Mouse (Mus musculus) stomach, embryonic 16.5 days (tissue): ENCODE measurements around the gene Abca17. TPM values are rescaled to one million over a fixed set of nuclear protein-coding genes. Genes with fewer than 3 reads are reported as not detected.

Source experiments
- ATAC-seq: fragments of 200-750 bp; cut with Nextera tagmentation; 2 replicates; pipeline ENCODE4 v1.8.0; 2017; ENCODE audit warnings: moderate number of reproducible peaks, moderate TSS enrichment; ENCODE audit not compliant: insufficient read depth, low FRiP score
- H3K27ac ChIP-seq: fragments of 300-500 bp; sonication (generic); 2 replicates; pipeline ENCODE4 v1.5.1; 2014; ENCODE audit warnings: low read length
- H3K27me3 ChIP-seq: fragments of 300-500 bp; sonication (generic); 2 replicates; pipeline ENCODE4 v1.6.1; 2014; ENCODE audit warnings: low read length, control low read depth, mixed read lengths; ENCODE audit not compliant: control insufficient read depth, insufficient read depth
- H3K36me3 ChIP-seq: fragments of 300-500 bp; sonication (generic); 2 replicates; pipeline ENCODE4 v1.6.1; 2014; ENCODE audit warnings: low read length; ENCODE audit not compliant: control insufficient read depth, insufficient read depth
- H3K4me1 ChIP-seq: fragments of 300-500 bp; sonication (generic); 2 replicates; pipeline ENCODE4 v1.6.1; 2014; ENCODE audit warnings: low read length, control low read depth, mixed read lengths; ENCODE audit not compliant: control insufficient read depth, insufficient read depth
- H3K4me2 ChIP-seq: fragments of 300-500 bp; sonication (generic); 2 replicates; pipeline ENCODE4 v1.6.1; 2014; ENCODE audit warnings: low read depth, low read length, mixed read lengths
- H3K4me3 ChIP-seq: fragments of 300-500 bp; sonication (generic); replicated peaks from 2 replicates; pipeline ENCODE4 v1.5.1; 2014; ENCODE audit warnings: mild to moderate bottlenecking, low read length
- H3K9ac ChIP-seq: fragments of 300-500 bp; sonication (generic); 2 replicates; pipeline ENCODE4 v1.6.1; 2014; ENCODE audit warnings: low read length
- H3K9me3 ChIP-seq: fragments of 300-500 bp; sonication (generic); replicated peaks from 2 replicates; pipeline ENCODE4 v1.6.1; 2016; ENCODE audit warnings: low read length, control low read depth; ENCODE audit not compliant: control insufficient read depth
- WGBS: fragments of 180-500 bp; shearing (Covaris S2); extraction: QIAGEN DNeasy Blood & Tissue Kit; methylation state at CpG from one replicate; pipeline ENCODE4 v1.1.7; 2014; 5-methylcytosine and 5-hydroxymethylcytosine counted together
- polyA plus RNA-seq: library from polyadenylated mRNA; unstranded; fragments of >200 nt; fragmentation: Nextera tagmentation; extraction: Ambion mirVana; gene quantifications from 2 replicates; pipeline ENCODE4 v1.2.1, GENCODE M21; 2015

The Abca17 gene
- polyA plus RNA-seq, 1 experiment from 2014 or later: not detected

GRCm38 (mm10) chr17:24243311-24243969 lies 107.4 kb downstream of the Abca17 start:
- Histone ChIP-seq H3K4me1 (no peaks in the 10 kb centered on the region), H3K27me3 (no peaks in the 10 kb centered on the region), H3K4me3 (no peak overlapping the region), H3K9me3 (no peaks in the 10 kb centered on the region; the same call in 1 of the 2 replicates), H3K4me2 (no peak overlapping the region), H3K9ac (no peak overlapping the region), H3K36me3 (peaks cover 41% of the 10 kb centered on the region), H3K27ac (no peak overlapping the region)
- WGBS: 82% methylated on average over 4 of the region's 4 CpGs
- ATAC-seq: no peak

DNA sequence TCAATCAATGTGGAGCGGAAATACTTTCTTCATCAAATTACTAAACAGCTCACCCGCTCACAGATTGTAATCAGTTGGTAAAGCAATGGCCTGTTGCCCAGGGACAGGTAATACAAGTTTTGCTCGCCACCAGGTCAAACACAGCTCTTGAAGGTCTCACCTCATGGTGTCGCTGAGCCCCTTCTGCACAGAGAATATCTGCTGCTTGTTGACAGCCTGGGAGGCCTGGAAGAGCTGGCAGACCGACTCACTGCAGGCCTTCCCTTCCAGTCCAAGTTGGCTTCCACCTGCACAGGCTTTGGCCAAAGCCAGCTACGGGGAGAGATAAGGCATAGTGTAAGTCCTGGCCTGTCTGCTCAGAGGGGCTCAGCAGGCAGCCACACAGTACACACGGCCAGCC lies 113.9 kb downstream of the Abca17 start:
- no peak overlapping the region for H3K4me3 ChIP-seq
- H3K4me1 ChIP-seq: no peaks in the 10 kb centered on the region
- WGBS: 96% methylated on average over 7 of the region's 7 CpGs
- H3K36me3 ChIP-seq: peaks cover 32% of the 10 kb centered on the region
- no peak overlapping the region for H3K9ac ChIP-seq
- no peaks in the 10 kb centered on the region for H3K27me3 ChIP-seq
- ATAC-seq: no peak
- H3K4me2 ChIP-seq: no peak overlapping the region
- no peaks in the 10 kb centered on the region for H3K9me3 ChIP-seq
- no peak overlapping the region for H3K27ac ChIP-seq

DNA sequence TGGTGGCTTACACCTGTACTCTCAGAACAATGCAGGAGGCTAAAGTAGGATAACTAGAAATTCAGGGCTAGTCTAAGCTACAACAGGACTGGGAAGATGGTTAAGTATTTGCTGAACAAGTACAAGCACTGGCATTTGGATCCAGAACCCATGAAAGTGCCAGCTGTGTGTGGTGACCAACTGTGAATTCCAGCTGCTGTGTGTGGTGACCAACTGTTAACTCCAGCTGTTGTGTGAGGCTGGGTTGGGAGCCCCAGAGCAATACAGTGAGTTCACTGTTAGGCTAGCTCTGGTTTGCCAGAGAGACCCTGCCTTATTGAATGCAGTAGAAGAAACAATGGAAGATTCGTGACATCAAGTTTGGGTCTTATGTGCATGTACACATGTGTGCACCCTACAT lies 114.4 kb downstream of the Abca17 start:
- Histone ChIP-seq H3K4me2 (no peak overlapping the region), H3K4me3 (no peak overlapping the region), H3K36me3 (peaks cover 33% of the 10 kb centered on the region), H3K27ac (no peak overlapping the region), H3K4me1 (no peaks in the 10 kb centered on the region), H3K27me3 (no peaks in the 10 kb centered on the region), H3K9ac (no peak overlapping the region), H3K9me3 (no peaks in the 10 kb centered on the region)
- no peak for ATAC-seq
- WGBS: 96% methylated on average over 1 of the region's 1 CpGs

- WGBS: 85% methylated on average over 7 of the region's 7 CpGs
- no peak overlapping the region for H3K27ac ChIP-seq
- H3K4me2 ChIP-seq: no peak overlapping the region
- H3K4me3 ChIP-seq: no peak overlapping the region
- H3K36me3 ChIP-seq: peaks cover 27% of the 10 kb centered on the region
- no peaks in the 10 kb centered on the region for H3K9me3 ChIP-seq
- H3K9ac ChIP-seq: no peak overlapping the region
- H3K4me1 ChIP-seq: no peaks in the 10 kb centered on the region
- no peak for ATAC-seq
- H3K27me3 ChIP-seq: no peaks in the 10 kb centered on the region
These were observed 122.9 kb downstream of the Abca17 start for GRCm38 (mm10) chr17:24227941-24228340.

- H3K4me3 ChIP-seq: no peak overlapping the region
- H3K36me3 ChIP-seq: peaks cover 22% of the 10 kb centered on the region
- no peak overlapping the region for H3K27ac ChIP-seq
- ATAC-seq: no peak
- H3K4me2 ChIP-seq: no peak overlapping the region
- no peaks in the 10 kb centered on the region for H3K4me1 ChIP-seq
- no peaks in the 10 kb centered on the region for H3K9me3 ChIP-seq
- no peak overlapping the region for H3K9ac ChIP-seq
- WGBS: 92% methylated on average over 8 of the region's 8 CpGs
- H3K27me3 ChIP-seq: no peaks in the 10 kb centered on the region
These were observed 124.1 kb downstream of the Abca17 start for GRCm38 (mm10) chr17:24226721-24227120.

DNA sequence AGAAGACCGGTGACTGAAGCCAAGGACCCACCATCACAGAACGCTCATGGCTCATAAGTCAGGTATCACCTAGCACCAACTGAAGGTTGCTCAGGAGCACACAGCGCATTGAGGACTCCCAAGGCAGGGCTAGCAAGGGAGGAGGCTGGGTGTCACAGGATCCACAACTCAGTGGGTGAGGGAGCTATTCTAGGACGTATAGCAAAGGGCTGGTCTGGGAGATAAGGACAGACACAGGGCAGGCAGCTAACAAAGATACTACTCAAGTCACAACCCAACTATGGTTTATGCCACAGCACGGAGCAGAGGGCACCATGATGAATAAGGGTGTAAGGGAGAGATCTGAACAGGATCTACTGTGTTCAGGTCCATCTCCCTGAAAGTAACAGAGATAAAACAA lies 125.0 kb downstream of the Abca17 start:
- Histone ChIP-seq H3K36me3 (peaks cover 15% of the 10 kb centered on the region), H3K4me1 (peaks cover 4% of the 10 kb centered on the region; the same call in 1 of the 2 replicates), H3K27me3 (no peaks in the 10 kb centered on the region), H3K4me3 (no peak overlapping the region), H3K4me2 (no peak overlapping the region), H3K9me3 (no peaks in the 10 kb centered on the region), H3K9ac (no peak overlapping the region), H3K27ac (no peak overlapping the region)
- no peak for ATAC-seq
- 89% methylated on average over 5 of the region's 5 CpGs for WGBS

- Histone ChIP-seq H3K9ac (no peak overlapping the region), H3K27me3 (no peaks in the 10 kb centered on the region), H3K9me3 (no peaks in the 10 kb centered on the region), H3K27ac (no peak overlapping the region), H3K4me2 (no peak overlapping the region), H3K4me1 (peaks cover 8% of the 10 kb centered on the region), H3K36me3 (peaks cover 15% of the 10 kb centered on the region), H3K4me3 (no peak overlapping the region)
- 87% methylated on average over 10 of the region's 10 CpGs for WGBS
- ATAC-seq: no peak
These were observed 126.1 kb downstream of the Abca17 start for GRCm38 (mm10) chr17:24224741-24225140.

- no peak for ATAC-seq
- 84% methylated on average over 5 of the region's 5 CpGs for WGBS
- H3K4me3 ChIP-seq: no peak overlapping the region
- H3K9ac ChIP-seq: peak overlapping the region; percentile 5; the same call in 1 of the 2 replicates
- no peak overlapping the region for H3K27ac ChIP-seq
- H3K4me2 ChIP-seq: no peak overlapping the region
- peaks cover 14% of the 10 kb centered on the region for H3K4me1 ChIP-seq
- H3K9me3 ChIP-seq: no peaks in the 10 kb centered on the region
- peaks cover 11% of the 10 kb centered on the region for H3K36me3 ChIP-seq
- no peaks in the 10 kb centered on the region for H3K27me3 ChIP-seq
These were observed 127.4 kb downstream of the Abca17 start for GRCm38 (mm10) chr17:24223513-24223912.

DNA sequence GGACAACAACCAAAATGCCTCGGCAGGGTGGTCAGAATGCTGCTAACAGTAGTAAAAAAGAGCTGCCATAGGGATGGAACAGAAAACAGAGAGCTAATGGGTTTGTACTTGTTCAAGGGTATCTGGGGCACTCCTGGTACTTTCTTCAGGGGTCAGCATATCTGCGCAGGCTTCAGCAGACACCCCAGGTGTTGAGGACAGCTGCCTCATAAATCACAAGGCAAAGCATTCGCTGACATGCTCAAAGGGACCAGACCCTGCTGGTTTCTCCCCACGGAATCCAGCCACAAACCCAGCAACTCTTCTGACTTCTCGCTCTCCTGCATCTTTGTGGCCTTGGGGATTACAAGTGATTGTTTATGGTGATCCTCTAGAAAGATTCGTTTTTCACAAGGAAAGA lies 128.2 kb downstream of the Abca17 start:
- no peak for ATAC-seq
- no peak overlapping the region for H3K4me2 ChIP-seq
- H3K9ac ChIP-seq: no peak overlapping the region
- no peak overlapping the region for H3K4me3 ChIP-seq
- WGBS: 67% methylated on average over 6 of the region's 6 CpGs
- H3K27me3 ChIP-seq: no peaks in the 10 kb centered on the region
- no peak overlapping the region for H3K27ac ChIP-seq
- peaks cover 14% of the 10 kb centered on the region for H3K4me1 ChIP-seq
- H3K36me3 ChIP-seq: peaks cover 7% of the 10 kb centered on the region
- H3K9me3 ChIP-seq: no peaks in the 10 kb centered on the region
